Mouse (Mus musculus) kidney, adult 2 months (tissue): ENCODE results near the gene Pabpc1l.

Experiments used
- CTCF ChIP-seq: fragments of 200-500 bp; conservative IDR thresholded peaks from 2 replicates; pipeline ENCODE4 v1.5.1; 2011; ENCODE audit warnings: low read depth, mild to moderate bottlenecking, control low read depth, low read length, moderate library complexity, mixed read lengths; ENCODE audit not compliant: insufficient read depth, insufficient read length
- POLR2A ChIP-seq: fragments of 200-500 bp; IDR thresholded peaks from one replicate; pipeline ENCODE4 v1.6.1; 2011; ENCODE audit warnings: low read depth, low read length, control low read depth

DNA sequence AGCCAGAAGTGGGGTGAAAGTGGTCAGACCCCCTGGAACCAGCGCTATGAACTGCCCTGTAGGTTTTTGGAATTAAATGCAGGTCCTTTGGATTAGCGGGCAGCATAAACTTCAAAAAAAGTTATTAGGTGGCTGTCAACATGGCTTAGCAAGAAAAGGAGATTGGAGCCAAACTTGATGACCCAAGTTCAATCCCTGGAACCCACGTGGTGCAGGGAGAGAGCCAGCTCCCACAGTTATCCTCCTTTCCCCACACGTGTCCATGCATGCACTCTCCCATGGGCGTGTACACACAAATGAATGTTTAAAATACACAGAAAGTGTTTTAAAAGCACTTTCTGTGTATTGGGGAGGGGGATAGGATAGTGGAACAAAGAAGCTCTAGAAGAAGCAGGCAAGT lies 14.8 kb upstream of the Pabpc1l start:
- TF ChIP-seq CTCF: no peak
- TF ChIP-seq POLR2A: no peak
